Mouse (Mus musculus) liver, adult 2 months (tissue): ENCODE data around the gene Srsf1.
"Not testable (repeated sequence)": the region's sequence is repeated elsewhere in the genome, so short reads cannot be mapped to it uniquely, and the experiment has no call there.

Source experiments
- CTCF ChIP-seq: fragments of 200-500 bp; IDR thresholded peaks from 2 replicates; pipeline ENCODE4 v1.5.1; 2011; ENCODE audit warnings: low read depth, low read length, control low read depth
- POLR2A ChIP-seq: fragments of 200-500 bp; IDR thresholded peaks from 2 replicates; pipeline ENCODE4 v1.6.1; 2011; ENCODE audit warnings: low read length, control low read depth; ENCODE audit not compliant: insufficient read depth; ENCODE audit errors: extremely low read depth

DNA sequence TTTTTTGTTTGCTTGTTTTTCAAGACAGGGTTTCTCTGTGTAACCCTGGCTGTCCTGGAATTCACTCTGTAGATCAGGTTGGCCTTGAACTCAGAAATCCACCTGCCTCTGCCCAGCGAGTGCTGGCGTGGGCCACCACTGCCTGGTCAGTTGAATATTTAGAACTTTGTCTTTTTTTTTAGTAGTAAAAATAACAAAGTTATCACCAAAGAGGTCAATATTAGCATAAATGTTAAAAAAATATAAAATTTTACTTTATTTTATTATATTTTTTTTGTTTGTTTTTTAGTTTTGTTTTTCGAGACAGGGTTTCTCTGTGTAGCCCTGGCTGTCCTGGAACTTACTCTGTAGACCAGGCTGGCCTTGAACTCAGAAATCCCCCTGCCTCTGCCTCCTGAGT lies 2.0 kb upstream of the Srsf1 start:
- TF ChIP-seq CTCF, POLR2A: not testable (repeated sequence)
